Mouse (Mus musculus) large intestine, adult 2 months (tissue): ENCODE measurements around the gene Plch1. TPM values are rescaled to one million over a fixed set of nuclear protein-coding genes. Genes with fewer than 3 reads are reported as not detected.

ENCODE experiments used
- DNase-seq: peaks from one replicate; pipeline ENCODE4 v3.0.0-alpha.2; 2012; ENCODE audit warnings: low read depth, low spot score
- WGBS: fragments of 180-500 bp; shearing (Covaris S2); methylation state at CpG from one replicate; pipeline ENCODE4 v1.1.7; 2018; 5-methylcytosine and 5-hydroxymethylcytosine counted together
- polyA plus RNA-seq: library from polyadenylated mRNA; depleted of rRNA; stranded (reverse); fragments of >200 nt; gene quantifications from 2 replicates; pipeline ENCODE4 v1.2.3, GENCODE M21; 2012; rRNA removed

Plch1 gene
- polyA plus RNA-seq: 2.7 and 5.7 TPM in 2 replicates

DNA sequence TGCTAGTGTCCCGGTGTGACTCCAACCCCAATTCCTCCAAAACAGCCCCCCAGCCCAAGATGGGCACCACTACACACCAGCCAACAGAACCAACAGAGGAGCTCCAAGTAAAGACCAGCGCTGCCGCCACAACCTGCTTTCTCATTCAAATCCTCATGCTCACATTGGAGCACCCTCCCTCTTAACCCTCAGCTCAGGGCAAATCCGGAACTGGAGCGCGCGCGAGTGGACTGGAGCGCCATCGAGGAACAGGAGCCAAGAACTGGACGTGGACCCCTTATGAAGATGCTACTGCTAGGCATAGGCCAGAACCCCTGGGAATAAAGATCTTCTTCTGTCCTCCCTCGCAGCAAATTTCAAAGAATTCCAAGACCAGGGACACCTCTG is at the start of gene Plch1:
Plch1 (minus strand) TSS at position 164 of the 387 bp plus-strand sequence.
- no peak for DNase-seq
- WGBS: under 1% methylated on average over 12 of the region's 12 CpGs

DNA sequence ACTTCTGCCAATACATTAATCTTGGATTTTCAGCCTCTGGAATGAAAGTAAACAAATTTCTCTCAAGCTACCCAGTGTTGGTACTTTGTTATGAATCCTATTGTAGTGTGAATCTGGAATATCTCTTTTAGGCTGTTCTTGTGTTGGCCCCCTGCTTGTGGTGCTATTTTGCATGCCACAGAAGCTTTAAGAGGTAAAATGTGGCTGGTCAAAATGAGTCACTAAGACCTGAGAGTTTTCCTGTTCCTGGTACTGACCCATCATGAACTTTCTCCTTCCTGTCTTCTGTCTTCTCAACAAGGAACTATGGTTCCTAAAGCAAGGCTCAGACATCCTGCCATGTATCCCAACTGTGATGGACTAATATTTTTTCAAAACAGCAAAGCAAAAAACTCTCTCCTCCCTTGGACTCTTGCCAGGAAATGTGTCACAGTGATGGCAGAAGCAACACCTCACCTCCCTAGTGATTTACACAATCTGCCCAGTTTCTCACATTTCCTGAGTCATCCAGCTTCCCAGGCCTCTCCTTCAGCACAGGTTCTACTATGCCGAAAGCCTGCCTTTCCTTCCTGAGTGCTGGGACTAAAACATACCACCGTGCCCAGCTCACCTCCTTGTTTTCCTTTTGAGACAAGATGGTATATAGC is 42.1 kb upstream of the Plch1 start:
- no peak for DNase-seq
- WGBS: 74% methylated on average over 2 of the region's 2 CpGs

DNA sequence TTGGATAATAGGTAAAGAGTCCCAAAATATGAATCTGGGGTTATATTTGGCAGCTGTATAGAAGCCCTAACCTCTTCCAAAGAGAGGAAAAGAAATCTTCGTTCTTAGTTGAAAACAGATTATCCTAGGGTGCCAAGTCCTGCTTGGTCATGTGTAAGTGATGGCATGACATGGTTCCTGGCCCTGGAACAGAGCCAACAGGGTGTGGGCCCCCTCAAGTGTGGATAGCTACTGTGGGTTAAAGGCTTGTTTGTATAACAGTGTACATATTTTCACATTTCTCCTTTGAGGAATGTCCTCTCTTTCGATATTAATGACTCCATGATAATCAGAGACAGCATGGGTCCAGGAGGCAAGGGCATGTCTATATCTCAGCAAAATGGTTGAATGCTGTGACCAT is 39.7 kb upstream of the Plch1 start:
- no peak for DNase-seq

DNA sequence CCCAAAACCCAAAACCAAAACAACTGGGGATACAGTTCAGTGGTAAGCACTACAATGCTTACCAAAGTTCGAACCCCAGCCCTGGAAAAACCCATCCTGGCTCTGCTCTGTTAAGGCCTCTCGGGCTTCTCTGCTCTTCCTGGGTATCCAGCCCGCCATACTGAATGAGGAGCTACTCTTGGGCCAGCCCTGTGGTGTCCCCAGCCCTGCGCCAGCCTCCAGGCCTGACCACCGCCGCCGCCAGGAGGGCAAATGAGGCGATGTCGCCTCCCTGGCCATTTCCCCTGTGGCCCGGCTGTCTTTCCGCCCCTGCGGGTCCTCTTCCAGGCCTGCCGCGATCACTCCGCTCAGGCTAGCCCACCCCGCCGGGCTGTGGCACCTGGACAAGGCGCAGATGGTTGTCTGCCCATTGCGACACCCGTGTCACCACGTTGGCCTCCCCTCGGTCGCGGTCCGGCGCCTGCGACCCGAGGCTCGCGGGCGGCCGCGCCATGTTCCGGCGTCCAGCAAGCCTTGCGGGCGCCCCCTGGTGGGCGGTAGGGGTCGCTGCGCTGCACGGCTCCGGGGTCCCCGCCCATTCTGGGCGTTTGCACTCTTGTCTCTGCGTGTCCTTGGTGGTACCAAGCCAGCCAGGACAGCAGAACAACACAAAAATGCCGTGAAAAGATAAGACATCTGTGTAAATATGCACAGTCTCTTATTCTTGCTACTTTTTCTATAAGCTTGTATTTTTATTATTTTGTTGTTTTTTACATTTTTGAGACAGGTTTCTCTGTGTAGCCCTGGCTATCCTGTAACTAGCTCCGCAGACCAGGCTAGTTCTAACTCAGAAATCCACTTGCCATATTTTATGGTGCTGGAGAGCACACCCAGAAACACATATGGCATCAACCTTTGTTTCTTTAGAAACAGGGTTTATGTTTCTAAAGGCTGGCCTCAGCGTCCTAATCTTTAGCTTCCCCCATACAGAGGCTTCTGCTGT is 29.9 kb upstream of the Plch1 start, which contains the start of gene E130311K13Rik:
E130311K13Rik (minus strand) TSS at position 595 of the 982 bp plus-strand sequence.
- DNase-seq: peak; percentile 55

More for the DNA sequence above, 39.7 kb upstream of the Plch1 start:
- 70% methylated on average over 2 of the region's 2 CpGs for WGBS

DNA sequence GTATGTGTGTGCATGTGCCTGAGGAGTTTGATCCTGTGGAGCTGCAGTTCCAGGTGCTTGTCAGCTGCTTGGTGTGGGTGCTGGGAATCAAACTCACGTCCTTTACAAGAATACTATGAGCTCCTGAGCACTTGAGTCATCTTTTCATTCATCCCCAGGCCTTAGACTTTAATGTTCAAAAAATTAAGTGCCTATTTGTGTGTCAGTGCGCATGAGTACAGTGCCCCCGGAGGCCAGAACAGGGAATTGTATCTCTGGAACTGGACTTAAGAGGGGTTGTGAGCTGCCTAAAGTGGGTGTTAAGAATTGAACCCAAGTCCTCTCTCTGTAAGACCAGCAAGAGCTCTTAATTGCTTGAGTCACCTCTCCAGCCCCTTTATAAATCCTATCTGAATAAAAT is 20.4 kb upstream of the Plch1 start:
- no peak for DNase-seq

More for the DNA sequence above, 29.9 kb upstream of the Plch1 start, which contains the start of gene E130311K13Rik:
- 5% methylated on average over 48 of the region's 48 CpGs for WGBS

DNA sequence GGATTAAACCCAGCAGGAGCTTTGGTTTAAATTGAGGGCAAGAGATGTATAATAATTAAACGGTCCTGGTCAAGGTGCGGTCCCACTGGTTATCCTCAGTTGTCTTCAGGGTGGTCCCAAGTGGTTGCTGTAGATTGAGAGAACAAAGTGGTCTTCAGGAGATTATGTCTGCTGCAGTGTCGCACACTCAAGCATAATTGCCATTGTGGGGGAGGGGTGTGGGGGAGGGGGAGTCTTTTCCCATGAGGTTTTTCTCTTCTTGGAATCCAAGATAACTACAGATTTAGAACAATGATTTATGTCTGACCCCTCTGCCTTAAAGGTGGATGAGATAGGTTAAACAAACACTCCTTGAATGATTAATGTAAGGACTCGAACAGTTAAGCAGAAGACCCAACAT is 11.0 kb upstream of the Plch1 start:
- DNase-seq: no peak
- WGBS: 82% methylated on average over 4 of the region's 4 CpGs

More for the DNA sequence above, 20.4 kb upstream of the Plch1 start:
- 73% methylated on average over 3 of the region's 3 CpGs for WGBS

DNA sequence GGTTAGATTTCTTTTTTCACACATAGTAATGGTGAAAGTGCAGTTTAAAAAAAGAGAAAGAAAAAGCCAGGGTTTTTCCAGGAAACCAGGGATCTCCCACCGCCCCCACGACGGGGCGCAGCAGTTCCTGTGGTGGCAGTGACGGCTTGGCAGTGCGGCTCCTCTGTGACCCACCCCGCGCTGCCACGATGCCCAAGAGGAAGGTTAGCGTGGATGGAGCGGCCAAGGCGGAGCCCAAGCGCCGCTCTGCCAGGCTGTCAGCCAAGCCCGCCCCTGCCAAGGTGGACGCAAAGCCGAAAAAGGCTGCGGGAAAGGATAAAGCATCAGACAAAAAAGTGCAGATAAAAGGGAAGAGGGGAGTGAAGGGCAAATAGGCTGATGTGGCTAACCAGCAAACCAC is 6.0 kb upstream of the Plch1 start:
- 2% methylated on average over 18 of the region's 18 CpGs for whole genome bisulfite sequencing
- no peak for DNase-seq

DNA sequence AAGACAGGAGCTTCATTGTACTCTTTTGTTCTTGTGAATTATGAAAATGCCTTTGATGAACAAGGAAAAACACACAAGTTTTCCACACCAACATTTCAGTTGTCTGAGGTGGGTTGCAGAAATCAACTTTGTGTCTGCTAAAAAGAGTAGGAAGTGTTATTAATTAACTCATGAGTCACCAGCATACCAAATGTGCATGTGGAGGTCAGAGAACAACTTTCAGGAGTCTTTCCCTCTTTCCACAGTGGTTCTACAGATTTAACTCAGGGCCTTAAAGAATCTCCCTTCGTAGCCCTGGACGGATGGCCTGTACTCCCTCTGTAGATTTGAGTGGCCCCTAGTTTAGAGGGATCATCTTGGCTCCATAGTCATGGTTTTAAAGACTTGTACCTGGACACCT is 4.9 kb upstream of the Plch1 start:
- 50% methylated on average over 2 of the region's 2 CpGs for WGBS

DNA sequence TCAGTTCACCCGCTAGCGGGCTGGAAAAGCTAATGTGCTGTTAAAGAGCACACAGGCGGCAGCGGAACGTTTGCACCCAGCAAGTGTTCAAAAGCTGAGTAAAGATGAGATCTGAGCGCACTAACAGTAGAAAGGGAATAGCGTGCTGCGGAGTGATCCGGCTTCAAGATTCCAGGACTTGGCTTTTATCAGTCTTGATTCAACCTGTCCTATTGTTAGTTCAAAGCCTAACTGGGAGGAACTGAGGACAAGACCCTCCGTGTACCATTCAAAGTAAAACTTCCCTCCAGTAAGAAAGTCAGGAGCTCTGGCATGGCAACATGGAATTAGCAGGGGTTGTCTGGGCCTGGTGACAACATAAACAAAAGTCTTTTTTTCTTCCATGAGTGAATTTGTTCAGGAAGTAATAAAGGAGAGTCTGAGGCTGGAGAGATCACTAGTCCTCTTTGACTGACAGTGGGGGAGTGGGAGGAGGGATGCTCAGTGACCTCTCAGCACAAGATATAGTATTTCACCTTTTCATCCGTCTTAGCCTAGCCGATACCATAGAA is 824 bp upstream of the Plch1 start:
- 16% methylated on average over 12 of the region's 12 CpGs for WGBS

More for the DNA sequence above, 4.9 kb upstream of the Plch1 start:
- DNase-seq: no peak

DNA sequence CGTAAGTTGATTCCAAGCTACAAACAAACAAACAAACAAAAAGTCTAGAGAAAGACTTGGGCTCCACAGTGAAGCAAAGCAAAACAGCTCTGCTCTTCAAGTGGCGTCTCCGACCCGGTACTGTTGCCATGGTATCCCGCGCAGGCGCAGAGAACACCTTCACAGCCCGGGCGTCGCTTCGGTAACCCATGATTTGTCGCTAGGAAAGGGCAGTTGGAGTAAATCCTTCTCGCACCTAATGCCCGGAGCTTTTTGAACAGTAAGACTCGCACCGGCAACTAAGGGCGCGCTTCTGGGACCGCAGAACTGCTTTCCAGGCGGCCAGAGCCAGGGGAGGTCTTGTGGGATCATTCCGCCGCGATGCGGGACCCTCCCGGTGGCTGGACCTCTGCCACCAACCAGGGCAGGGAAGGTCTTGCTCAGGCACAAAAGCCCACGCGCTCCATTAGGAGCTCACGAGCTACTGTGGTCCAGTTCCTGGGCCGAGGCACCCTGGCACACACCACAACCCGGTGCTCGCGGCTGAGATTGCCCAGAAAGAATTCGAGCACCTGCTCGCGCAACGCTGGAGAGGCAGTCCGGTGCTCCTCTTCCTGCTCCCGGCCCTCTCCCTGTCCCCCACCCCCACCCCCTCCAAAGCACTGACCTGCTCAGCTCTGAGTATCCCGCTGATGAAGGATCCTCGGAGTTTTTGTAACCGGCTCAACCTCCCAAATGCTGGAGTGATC is 527 bp downstream of the Plch1 start:
- WGBS: under 1% methylated on average over 41 of the region's 41 CpGs
- peak; percentile 76 for DNase-seq

More for the DNA sequence above, 824 bp upstream of the Plch1 start:
- no peak for DNase-seq

DNA sequence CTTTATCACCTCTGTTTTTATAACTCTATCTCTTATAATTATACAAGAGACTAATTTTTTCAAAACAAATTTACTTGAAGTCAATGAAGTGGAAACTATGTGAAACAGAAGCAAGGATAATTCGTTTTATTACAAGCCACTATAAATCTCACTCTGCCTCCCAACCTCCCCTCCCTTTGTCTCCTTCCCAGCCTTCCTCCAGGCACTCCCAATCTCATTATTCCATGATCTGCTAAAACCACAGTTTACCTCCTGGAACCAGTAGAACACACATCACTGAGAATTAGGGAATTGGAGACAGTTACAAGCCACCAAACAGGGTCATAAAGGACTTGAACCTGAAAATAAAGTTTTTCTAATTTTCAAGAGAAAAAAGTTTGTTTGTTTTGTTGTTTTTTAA is 2.1 kb downstream of the Plch1 start:
- WGBS: 12% methylated on average over 1 of the region's 1 CpGs
- DNase-seq: no peak

DNA sequence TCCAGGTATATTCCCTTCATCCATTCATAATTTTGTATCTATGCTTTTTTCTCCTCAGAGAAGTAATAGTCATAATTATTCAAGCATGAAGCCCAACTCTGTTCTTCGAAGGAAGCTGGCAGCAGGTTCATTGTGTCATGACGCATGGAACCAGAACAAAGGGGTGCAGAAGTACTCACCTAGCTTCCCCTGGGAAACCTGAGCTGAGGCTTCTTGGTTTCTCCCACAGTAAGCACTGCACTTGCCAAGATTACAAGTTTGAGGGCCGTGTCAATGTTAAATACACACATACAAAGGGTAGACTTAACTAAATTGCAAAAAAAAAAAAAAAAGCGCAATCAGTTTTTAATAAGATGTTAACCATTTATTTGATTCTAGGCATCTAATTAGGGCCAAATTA is 3.0 kb downstream of the Plch1 start:
- no peak for DNase-seq
- 94% methylated on average over 4 of the region's 4 CpGs for WGBS

DNA sequence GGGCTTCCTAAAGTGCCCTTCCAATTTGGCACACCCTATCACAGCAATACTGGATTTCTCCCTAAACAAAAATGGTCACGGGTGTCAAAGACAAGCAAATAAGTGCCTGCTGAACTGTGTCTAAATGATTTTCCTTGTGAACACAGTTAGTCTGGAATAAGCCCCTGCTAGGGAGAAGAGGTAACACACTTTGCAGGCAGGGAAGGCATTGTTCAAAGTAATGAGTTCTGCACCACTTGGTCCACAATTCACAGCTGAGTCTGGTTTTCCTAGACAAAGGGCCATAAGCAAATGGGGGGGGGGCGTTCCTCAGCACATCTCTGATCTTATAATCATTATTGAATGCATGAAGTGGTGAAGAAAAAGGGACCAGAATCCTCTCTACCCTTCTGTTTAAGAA is 3.5 kb downstream of the Plch1 start:
- WGBS: 60% methylated on average over 2 of the region's 2 CpGs
- DNase-seq: no peak

DNA sequence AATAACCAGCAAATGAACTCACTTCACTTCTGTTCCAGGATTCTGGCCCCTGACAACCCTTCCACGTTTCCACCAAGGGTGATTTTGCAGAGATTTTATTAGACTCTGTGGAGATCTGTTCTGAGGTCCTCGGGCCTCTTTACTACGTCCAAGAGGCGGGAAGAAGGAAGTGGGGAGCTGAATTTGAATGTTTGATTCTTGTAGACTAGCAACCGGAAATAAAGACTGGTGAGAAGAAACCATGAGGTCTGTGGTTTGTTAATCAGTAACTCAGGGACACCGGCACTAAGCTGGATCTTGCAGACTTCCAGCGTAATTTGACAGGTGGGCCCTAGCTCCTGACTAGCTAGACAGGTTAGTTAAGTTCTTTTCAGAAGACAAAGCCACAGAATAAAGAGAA is 5.6 kb downstream of the Plch1 start:
- DNase-seq: peak; percentile 81
- WGBS: 15% methylated on average over 7 of the region's 7 CpGs

DNA sequence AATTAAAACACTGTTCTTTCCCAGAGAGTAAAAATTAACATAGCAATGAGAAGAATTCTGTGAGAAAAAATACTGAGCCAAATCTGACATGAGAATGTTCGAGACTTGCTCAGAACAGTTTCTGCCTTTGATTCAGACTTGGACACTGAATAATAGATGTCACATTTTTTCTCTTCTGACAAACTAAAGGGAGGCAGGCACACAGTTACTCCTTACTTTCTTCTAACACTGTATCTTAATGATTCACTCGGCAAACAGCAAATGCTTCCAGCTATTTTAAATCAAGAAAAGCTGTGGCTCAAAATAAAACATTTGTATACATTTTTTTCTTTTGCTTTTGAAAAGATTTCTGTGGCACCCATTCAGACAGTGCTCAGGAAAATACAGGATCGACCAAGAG is 7.1 kb downstream of the Plch1 start:
- 23% methylated on average over 3 of the region's 3 CpGs for WGBS
- no peak for DNase-seq

DNA sequence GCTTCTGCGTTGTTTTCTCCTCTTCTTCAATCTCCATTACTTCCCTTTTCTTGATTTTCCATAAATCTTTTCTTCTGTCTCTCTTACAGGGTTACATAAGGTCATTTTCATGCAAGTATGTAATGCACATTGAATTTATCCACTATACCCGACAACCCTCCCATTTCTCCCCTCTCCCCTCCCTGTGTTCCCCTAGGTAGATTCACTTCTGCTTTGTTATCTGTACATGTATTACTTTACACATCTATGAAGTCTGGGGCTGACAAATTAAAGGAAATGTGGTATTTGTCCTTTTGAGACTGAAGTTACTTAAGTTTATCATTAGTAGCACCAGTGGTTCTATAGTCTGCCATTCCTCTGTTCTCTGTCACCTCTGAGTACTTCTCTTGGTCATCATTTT is 18.2 kb downstream of the Plch1 start:
- 88% methylated on average over 2 of the region's 2 CpGs for whole genome bisulfite sequencing
- DNase-seq: no peak

DNA sequence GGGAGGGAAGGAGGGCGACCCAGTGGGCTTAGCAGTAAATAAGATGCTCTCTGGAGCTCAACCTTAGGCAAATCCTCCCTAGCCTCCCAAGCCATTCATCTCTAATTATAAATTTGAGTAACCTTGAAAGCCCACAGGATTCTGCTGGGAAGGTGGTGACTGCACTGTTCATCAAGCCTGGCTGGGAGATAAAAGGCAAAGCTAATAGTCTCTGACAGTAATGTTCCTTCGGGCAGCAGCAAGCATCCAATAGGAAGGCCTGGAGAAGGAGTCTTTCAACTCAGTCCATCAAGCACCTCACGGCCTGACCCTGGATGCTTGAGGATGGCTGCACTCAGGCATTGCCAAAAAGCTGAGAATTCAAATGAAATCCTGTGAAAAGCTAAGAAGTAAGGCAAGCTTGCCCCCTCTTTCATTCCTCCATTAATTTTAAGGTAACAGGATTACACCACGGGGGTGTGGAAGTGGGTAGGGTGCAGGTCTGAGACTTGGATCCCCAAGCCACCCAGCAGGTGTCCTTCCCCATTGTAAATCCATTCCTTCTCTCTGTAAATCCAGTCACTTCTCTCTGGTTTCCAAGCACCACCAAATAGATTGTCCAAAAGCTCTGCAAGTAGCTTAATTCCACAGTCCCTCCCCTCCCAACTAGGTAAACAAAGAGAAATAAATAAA is 20.1 kb downstream of the Plch1 start:
- 74% methylated on average over 4 of the region's 4 CpGs for WGBS
- no peak for DNase-seq

DNA sequence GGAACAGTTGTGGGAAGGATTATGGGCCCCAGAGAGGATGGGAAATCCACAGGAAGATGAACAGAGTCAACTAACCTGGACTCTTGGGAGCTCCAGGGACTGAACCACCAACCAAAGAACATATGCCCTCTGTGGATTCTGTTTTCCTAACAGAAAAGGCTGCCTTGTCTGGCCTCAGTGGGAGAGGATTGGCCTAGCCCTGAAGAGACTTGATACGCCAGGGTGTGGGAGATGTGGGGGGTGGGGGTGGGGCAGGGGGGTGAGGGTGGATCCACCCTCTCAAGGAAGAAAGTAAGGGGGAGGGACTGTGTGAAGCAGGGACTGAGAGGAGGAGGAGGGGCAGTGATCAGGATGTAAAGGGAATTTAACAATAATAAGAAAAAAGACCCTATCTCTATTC is 26.5 kb downstream of the Plch1 start:
- 85% methylated on average over 1 of the region's 1 CpGs for WGBS
- DNase-seq: no peak

DNA sequence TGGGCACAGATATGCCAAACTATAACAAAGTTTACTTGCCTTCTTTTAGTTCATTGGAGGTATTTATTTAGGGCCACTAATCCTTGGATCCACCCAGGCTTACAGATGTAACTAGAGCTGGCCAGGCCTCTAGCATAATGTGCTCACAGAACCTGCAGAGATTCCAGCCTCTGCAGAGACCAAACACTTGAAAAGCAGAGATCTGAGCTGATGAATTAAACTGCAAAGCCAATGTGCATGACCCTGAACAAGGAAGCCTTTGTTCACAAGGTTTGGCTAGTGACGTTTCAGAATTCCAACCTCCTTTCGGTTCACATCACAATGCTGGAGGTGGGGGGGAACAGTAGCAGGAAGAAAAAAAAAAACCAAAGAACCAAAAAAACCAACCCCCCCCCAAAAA is 28.0 kb downstream of the Plch1 start:
- no peak for DNase-seq
- 37% methylated on average over 2 of the region's 2 CpGs for WGBS
